Mouse (Mus musculus) kidney, adult 2 months (tissue): ENCODE measurements around the gene Nrxn3.

Source experiments
- CTCF ChIP-seq: fragments of 200-500 bp; conservative IDR thresholded peaks from 2 replicates; pipeline ENCODE4 v1.5.1; 2011; ENCODE audit warnings: low read depth, mild to moderate bottlenecking, control low read depth, low read length, moderate library complexity, mixed read lengths; ENCODE audit not compliant: insufficient read depth, insufficient read length
- POLR2A ChIP-seq: fragments of 200-500 bp; IDR thresholded peaks from one replicate; pipeline ENCODE4 v1.6.1; 2011; ENCODE audit warnings: low read depth, low read length, control low read depth

GRCm38 (mm10) chr12:89640046-89640445, 917.4 kb downstream of the Nrxn3 start:
- no peak for TF ChIP-seq CTCF
- TF ChIP-seq POLR2A = no peak
